Mouse (Mus musculus) adrenal gland, postnatal 36 days (tissue): ENCODE results near the gene Golga2. TPM values are rescaled to one million over a fixed set of nuclear protein-coding genes. Genes with fewer than 3 reads are reported as not detected.

Experiments
- DNase-seq, 2 experiments: peaks; one replicate each; pipeline ENCODE4 v3.0.0; 2021; ENCODE audit warnings: mixed read lengths in 1 of 2
- total RNA-seq, 2 experiments: library from RNA; stranded (reverse); gene quantifications; 2 replicates each; pipeline ENCODE4 v1.2.3; 2021

The Golga2 gene
- total RNA-seq, 2 experiments from 2014 or later: 73.0 to 74.2 TPM

- peak; percentile 20 to 55 for DNase-seq
These were observed 30.7 kb downstream of the Golga2 start for GRCm38 (mm10) chr2:32317791-32318417.

GRCm38 (mm10) chr2:32318709-32319585 lies 31.8 kb downstream of the Golga2 start:
- no peak for DNase-seq

DNA sequence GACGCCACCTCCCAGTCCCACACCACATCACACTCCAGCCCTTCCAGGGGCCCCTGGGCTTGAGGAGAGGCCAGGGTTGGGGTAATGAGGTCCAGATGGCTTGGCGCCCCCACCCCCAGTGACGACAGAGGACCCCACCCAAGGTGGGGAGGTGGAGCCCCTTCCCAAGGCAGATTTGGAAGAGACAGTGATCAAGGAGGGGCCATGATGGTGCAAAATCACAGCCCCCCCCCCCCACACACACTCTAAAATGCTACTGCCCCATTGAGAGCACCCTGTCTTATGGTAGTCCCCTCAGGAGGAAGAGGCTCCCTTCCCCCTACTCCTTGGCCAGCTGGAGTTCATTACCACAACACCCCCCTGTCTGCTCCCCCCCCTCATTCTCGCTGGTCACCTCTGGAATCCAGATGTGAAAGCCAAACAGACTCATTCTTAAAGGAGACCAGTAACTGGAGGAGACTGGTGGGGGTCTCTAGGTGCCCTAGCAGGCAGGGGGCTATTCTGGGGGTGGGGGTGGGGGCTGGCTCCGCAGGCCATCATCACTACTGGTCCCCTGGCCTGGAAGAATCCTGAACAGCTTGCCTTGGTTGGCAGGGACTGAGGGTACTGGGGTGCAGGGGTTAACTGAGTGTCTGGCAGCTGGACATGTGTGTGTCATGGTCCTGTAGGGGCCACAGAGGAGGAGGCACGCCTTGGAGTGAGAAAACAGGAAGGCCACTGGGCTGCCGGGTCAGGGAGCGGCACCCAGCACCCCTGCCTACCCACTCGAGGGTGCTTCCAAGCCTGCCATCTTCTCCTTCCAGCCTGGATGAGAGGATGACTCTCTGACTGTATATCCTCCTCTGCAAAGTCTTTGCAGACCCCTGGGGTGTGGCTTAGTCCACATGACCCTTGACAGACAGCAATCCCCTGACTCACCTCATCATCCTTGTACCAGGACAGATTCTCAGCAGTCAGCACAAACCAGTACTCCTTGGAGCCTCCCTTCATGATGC lies 32.7 kb downstream of the Golga2 start:
- DNase-seq: no peak

GRCm38 (mm10) chr2:32320721-32321120 lies 33.5 kb downstream of the Golga2 start:
- no peak for DNase-seq

DNA sequence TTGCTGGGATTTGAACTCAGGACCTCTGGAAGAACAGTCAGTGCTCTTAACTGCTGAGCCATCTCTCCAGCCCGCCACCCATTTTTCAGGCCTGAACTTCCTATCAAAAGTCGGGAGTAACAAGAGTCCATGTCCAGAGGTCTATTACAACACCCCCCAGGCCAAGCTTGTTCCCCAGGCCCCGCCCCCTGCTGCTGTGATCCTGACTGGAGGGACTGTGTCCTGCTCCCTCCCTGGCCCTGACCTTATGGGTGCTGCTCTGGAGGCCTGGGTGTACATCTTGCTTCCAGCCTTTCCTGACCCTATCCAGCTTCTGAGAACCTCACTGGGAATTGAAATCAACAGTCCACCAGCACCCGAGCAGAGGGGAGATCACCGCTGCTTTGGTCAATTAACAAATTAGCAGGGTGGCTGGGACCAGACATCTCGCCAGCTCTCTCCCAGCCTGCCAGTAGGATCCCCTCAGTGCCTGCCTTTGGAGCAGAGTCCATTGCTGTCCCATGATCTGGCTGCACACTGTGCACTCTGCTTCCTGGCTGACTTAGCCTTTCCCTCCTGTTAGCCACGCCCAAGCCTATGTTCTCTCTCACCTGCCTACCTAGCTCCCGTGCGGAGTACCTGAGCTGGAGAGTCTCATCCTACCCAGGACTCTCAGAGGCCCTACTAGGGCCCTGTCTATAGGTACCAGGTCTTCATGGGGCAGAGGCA lies 34.6 kb downstream of the Golga2 start:
- DNase-seq: no peak

- DNase-seq: no peak
These were observed 35.9 kb downstream of the Golga2 start for GRCm38 (mm10) chr2:32322754-32323741.

- no peak for DNase-seq
These were observed 37.1 kb downstream of the Golga2 start for GRCm38 (mm10) chr2:32324322-32324721.

- DNase-seq: peak; percentile 28 to 37
These were observed 38.2 kb downstream of the Golga2 start for GRCm38 (mm10) chr2:32325342-32325741.

DNA sequence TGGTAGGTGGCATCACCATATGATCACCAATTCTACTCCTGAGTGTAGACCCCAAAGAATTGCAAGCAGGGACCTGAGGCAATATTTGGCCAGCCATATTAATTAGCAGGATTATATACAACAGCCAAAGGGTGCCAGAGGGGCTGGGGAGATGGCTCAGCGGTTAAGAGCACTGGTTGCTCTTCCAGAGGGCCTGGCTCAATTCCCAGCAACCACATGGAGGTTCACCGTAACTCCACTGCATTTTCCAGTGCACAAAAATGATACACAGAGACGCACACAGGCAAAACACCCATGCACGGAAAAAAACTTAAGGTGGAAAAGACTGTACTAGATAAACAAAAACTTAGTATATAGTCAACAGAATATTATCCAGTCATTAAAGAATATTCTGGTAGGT lies 40.0 kb downstream of the Golga2 start:
- no peak for DNase-seq

DNA sequence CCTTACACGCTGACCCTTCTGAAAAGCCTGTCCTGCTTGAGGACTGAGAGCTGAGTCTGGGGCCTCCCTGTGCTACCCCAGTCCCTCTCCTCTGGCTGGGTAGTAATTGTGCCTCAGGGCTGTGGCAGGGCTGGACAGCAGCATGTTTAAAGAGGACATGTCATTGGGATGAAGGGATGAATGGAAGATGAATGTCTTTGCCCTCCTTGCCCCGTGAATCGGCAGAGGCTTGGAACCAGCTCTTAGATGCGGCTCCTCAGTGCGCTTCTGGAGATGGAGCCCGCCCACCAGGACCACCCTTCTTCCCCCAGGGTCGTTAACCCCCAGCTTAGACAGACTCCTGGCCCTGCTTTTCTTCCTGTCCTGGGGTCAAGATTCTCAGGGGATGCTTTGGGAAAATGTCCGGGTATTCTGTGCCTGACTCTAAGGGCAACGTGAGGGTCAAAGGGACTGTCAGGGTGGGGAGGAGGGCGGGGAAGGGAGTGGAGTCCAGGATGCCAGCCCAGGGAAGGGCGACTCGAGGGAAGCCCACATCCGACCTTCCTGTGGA lies 41.8 kb downstream of the Golga2 start:
- DNase-seq: no peak

- no peak for DNase-seq
These were observed 42.3 kb downstream of the Golga2 start for GRCm38 (mm10) chr2:32329531-32329930.

DNA sequence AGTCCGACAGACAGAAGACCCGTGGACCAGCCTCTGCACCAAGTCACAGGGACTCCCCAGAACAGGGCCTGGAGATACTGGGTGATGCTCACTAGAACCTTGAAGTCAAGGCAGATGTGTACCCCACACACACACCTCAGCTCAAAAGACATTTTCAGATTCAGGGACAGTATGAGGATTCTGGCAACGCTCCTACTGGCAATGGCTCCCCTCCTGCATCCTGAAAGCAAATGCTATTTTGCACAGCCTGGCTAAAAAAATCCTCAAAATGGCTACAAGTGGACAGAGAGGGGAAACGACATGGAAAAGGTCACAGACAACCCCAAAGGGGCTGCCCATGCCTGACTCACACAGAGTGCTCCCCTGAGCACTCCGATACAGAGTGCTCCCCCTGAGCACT lies 45.0 kb downstream of the Golga2 start:
- DNase-seq: no peak

GRCm38 (mm10) chr2:32335888-32336287 lies 48.7 kb downstream of the Golga2 start:
- no peak for DNase-seq

DNA sequence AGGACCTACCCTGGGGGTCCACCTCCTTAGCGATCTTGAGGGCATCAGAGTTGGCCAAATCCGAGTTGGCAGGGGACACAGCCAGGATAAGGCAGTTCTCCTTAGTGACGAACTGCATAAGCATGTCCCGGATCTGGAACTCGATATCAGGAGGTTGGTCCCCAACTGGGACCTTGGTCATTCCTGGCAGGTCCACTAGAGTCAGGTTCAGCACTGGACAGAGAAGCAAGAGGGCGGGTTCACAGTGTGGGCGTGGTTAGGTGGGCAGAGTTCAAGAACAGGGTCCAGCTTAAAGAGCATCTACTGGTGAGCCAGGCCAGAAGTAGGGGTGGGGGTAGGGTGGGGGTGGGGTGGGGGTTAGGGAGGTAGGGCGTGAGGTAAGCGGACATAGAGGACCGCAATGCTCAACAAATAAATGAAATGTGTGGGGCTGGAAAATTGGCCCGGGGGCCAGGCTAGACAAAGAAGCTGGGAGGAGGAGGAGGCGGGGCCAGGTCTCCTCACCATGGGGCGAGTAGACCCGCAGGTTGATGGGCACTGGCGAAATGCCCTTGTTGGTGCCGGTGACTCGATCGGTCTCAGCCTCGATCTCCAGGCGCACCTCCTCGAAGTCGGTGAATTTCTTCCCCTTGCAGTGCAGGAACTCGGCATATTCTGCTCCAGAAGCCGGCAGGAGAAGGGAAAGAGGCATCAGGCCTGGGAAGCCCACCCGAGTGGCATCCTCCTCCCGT lies 52.9 kb downstream of the Golga2 start:
- DNase-seq: no peak

GRCm38 (mm10) chr2:32340836-32341633 lies 53.9 kb downstream of the Golga2 start:
- DNase-seq: no peak

DNA sequence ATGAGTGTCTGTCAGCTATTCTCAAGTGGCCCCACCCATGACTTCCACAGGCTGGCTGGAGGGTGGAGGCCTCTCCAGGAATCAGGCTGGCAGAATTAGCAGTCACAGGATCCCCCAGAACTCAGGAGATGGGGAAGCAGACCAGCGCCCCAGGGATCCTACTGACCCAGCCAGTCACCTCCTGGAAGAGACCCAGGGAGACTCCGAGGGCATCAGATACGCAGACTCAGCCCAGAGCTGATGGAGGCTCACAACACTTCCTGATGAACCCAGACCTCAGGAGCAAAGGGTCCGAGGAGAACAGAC lies 54.4 kb downstream of the Golga2 start:
- DNase-seq: no peak

- no peak for DNase-seq
These were observed 54.9 kb downstream of the Golga2 start for GRCm38 (mm10) chr2:32342039-32342438.

DNA sequence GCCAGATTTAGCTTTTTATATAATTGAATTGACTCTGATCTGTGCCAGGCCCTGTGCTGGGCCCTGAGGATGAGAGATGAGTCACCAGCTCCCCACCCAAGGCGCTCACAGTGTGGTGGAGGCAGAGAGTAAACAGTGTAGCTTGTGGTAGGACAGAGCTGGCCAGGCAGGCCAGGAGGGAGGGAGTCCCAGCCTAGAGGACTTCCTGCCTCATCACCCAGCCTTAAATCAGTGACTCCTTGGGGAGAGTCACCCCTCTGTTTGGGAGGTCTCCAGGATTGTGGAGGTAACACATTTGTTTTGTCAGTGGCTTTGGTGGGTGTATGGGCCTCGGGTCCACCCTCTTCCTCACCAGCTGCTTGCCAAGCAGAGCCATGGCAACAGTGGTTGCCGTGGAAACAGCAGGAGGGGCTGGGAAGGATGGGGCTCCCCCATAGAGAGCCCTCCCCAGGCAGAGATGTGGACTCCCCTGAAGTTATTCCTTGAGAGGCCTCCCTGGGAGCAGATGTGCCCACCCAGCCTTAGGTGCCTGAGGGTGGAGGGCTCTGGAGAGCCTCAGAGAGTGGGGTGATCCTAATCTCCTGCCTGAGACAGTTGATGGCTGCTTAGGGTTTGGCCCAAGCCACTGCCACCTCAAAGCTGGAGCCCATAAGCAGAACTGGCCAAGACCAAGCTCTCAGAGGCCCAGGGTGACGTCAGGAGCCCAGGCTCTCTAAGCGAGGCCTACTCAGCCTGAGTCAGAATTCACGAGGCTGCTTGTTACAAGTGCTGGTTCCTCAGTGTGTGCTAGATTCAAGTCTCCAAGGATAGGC lies 55.6 kb downstream of the Golga2 start:
- DNase-seq: peak; percentile 34 to 36
